Mouse (Mus musculus) lung, adult 2 months (tissue): ENCODE data around the gene Fancg. TPM values are rescaled to one million over a fixed set of nuclear protein-coding genes. Genes with fewer than 3 reads are reported as not detected.
A peak's percentile ranks its signal among the peaks of the same experiment; 100 is the strongest.

ENCODE experiments used
- DNase-seq: peaks from one replicate; pipeline ENCODE4 v3.0.0; 2022
- H3K4me1 ChIP-seq: fragments of 200-500 bp; 2 replicates; pipeline ENCODE4 v1.6.1; 2011; ENCODE audit warnings: low read length; ENCODE audit not compliant: control insufficient read depth, insufficient read depth
- H3K4me3 ChIP-seq: fragments of 200-500 bp; replicated peaks from 2 replicates; pipeline ENCODE3; 2011; ENCODE audit warnings: low read depth, mild to moderate bottlenecking, control low read depth, low read length; ENCODE audit errors: extremely low read depth
- CTCF ChIP-seq: fragments of 200-500 bp; IDR thresholded peaks from 2 replicates; pipeline ENCODE4 v1.5.1; 2011; ENCODE audit warnings: mild to moderate bottlenecking, low read length, control low read depth; ENCODE audit not compliant: insufficient read depth
- POLR2A ChIP-seq: fragments of 200-500 bp; IDR thresholded peaks from 2 replicates; pipeline ENCODE4 v1.6.1; 2011; ENCODE audit warnings: low read depth, mild to moderate bottlenecking, control low read depth, low read length, borderline replicate concordance; ENCODE audit errors: extremely low read depth
- WGBS: fragments of 180-500 bp; shearing (Covaris S2); methylation state at CpG from one replicate; pipeline ENCODE4 v1.1.7; 2018; 5-methylcytosine and 5-hydroxymethylcytosine counted together
- polyA plus RNA-seq: library from polyadenylated mRNA; depleted of rRNA; stranded (reverse); fragments of >200 nt; gene quantifications from 2 replicates; pipeline ENCODE4 v1.2.3, GENCODE M21; 2012

Fancg gene
- polyA plus RNA-seq, 1 experiment: 12.8 TPM

GRCm38 (mm10) chr4:43045285-43045658 lies 35.0 kb upstream of the Fancg start:
- no peak for TF ChIP-seq CTCF
- no peak for TF ChIP-seq POLR2A
- Histone ChIP-seq H3K4me3 (peak overlapping the region; percentile 71), H3K4me1 (peaks cover 12% of the 10 kb centered on the region)
- 6% methylated on average over 13 of the region's 13 CpGs for WGBS
- DNase-seq: no peak

GRCm38 (mm10) chr4:43044673-43045072 lies 34.4 kb upstream of the Fancg start:
- TF ChIP-seq CTCF (no peak), POLR2A (peak; percentile 27; the same call in 1 of the 2 replicates)
- WGBS: 7% methylated on average over 4 of the region's 4 CpGs
- peak overlapping the region; percentile 40 for H3K4me3 ChIP-seq

GRCm38 (mm10) chr4:43043644-43044357 lies 33.5 kb upstream of the Fancg start:
- H3K4me3 ChIP-seq: no peak overlapping the region
- WGBS: 15% methylated on average over 7 of the region's 7 CpGs
- DNase-seq: peak; percentile 50
- TF ChIP-seq CTCF: no peak
- TF ChIP-seq POLR2A: no peak
- H3K4me1 ChIP-seq: peaks cover 20% of the 10 kb centered on the region

More at GRCm38 (mm10) chr4:43044673-43045072, 34.4 kb upstream of the Fancg start:
- H3K4me1 ChIP-seq: peaks cover 12% of the 10 kb centered on the region
- peak; percentile 41 for DNase-seq

DNA sequence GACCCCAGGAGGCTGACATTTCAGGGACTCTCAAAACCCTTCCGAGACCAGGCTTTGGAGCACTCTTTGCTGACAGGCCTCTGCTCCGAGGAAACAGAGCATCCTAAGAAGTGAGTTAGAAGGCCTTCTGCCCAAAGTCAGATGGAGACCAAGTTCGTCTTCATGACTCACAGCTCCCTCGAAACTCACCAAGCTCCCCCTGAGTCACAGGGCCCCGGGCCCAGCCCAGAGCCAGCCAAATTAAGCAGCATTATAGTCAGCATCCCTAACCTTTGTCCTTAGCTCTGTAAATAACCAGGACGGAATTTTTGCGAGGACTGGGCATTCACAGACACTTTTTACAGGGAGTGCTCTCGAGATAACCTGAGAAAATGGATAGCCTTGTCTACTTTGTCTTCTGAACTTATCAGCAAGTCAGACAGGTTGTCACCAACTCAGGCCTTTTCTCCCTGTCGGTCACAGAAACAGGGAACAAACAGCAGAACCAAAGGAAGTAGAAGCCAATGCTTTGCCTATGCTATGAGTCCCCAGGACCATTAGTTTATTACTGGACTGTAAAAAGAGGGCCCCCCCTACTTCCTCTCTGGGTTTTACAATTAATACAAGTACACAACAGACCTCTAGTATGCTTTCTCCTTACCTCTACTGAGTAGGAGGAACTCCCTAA lies 30.7 kb upstream of the Fancg start:
- 63% methylated on average over 9 of the region's 9 CpGs for WGBS
- Histone ChIP-seq H3K4me3 (no peak overlapping the region), H3K4me1 (peaks cover 27% of the 10 kb centered on the region)
- no peak for TF ChIP-seq POLR2A
- no peak for TF ChIP-seq CTCF
- no peak for DNase-seq

GRCm38 (mm10) chr4:43040114-43040572 lies 29.8 kb upstream of the Fancg start:
- DNase-seq: peak; percentile 92
- peaks cover 27% of the 10 kb centered on the region for H3K4me1 ChIP-seq
- WGBS: under 1% methylated on average over 25 of the region's 25 CpGs
- TF ChIP-seq CTCF: no peak
- peak; percentile 76 for TF ChIP-seq POLR2A
- H3K4me3 ChIP-seq: peak overlapping the region; percentile 89

- H3K4me1 ChIP-seq: peaks cover 25% of the 10 kb centered on the region
- no peak for DNase-seq
- 4% methylated on average over 11 of the region's 11 CpGs for WGBS
- peak overlapping the region; percentile 89 for H3K4me3 ChIP-seq
- no peak for TF ChIP-seq POLR2A
- TF ChIP-seq CTCF: no peak
Measured at GRCm38 (mm10) chr4:43039609-43040008, 29.3 kb upstream of the Fancg start.

DNA sequence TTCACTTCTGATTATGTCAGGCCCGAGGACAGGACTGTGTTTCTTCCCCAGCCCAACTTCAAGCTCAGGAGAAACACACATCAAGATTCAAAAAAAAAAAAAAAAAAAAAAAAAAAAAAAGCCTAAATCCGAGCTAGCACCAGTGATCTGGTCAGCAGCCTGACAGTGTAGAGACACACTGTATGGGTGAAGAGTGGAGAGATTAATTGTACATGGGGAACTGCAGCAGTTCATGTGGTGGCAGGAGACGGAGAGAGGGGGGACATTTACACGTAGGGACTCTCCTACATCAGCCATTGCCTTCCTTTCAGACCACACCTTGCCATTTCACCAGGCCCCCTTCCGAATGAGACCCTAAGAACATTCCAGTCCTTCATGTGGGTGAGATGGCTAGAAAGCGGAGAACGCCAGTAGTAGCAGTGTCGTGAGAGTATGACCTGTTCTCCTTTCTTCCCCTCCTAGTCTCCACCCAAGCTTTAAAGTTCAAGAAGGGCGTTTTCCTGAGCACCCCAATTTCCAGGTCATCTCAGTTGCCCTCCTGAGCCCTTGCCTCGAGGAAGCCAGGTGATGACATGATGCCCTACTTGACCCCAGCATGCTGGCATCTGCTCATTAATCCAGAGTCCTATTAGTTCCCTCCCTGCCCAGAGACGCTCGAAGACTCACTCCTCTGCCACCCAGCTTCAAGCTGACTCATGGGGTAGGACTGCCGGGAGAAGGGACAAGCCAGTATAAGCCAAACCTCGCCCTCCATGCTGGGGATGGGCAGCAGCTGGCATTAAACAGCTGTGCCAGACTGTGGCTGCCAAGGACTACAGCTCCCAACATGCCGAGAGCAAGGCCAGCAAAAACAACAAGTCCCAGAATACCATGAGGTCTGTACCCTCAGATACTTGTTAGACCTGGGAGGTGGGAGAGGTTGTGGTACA lies 28.5 kb upstream of the Fancg start:
- 41% methylated on average over 15 of the region's 15 CpGs for WGBS
- peak; percentile 31 for DNase-seq
- H3K4me3 ChIP-seq: peak overlapping the region; percentile 14
- TF ChIP-seq POLR2A (no peak), CTCF (no peak)
- H3K4me1 ChIP-seq: peaks cover 18% of the 10 kb centered on the region

GRCm38 (mm10) chr4:43037860-43038566 lies 27.7 kb upstream of the Fancg start:
- WGBS: 49% methylated on average over 4 of the region's 4 CpGs
- Histone ChIP-seq H3K4me3 (no peak overlapping the region), H3K4me1 (peaks cover 15% of the 10 kb centered on the region)
- no peak for DNase-seq
- TF ChIP-seq POLR2A (no peak), CTCF (no peak)

DNA sequence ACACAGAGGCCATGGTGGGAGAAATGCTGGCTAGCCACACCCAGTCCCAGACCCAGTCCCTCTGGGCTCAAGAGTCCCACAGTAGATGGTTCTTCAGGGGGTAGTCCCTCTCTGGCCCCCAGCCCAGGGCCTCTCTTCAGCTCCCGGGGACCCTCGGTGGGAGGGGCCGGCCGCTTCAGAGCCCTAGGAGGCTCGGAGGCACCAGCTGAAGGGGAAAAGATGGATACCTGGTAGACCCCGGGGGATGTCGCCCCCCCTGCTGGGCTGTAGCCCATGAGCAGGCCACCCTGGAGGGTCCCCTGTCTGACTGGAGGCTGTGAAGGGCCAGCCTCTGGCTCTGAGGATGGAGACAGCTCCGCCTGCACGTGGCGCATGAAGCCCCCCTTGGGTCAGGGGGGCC lies 26.1 kb upstream of the Fancg start:
- TF ChIP-seq CTCF (no peak), POLR2A (no peak)
- Histone ChIP-seq H3K4me3 (no peak overlapping the region), H3K4me1 (peaks cover 15% of the 10 kb centered on the region)
- 85% methylated on average over 10 of the region's 10 CpGs for WGBS
- no peak for DNase-seq
